In genomic region chr5:140992093-140993070, GRCm38 (mm10) we compare ENCODE assay signal across 22 mouse cellular contexts. TPM values are rescaled to one million over a fixed set of nuclear protein-coding genes. Genes with fewer than 3 reads are reported as not detected.
DNase-seq lines count a peak whose midpoint lies in the region; ATAC-seq and TF ChIP-seq lines count a peak whose summit lies in the region.
"Had no signal": no experiment of that assay in that cellular context is flagged by ENCODE, and none has a peak within 500 bp of the region (broad histone marks: within the 10 kb centered on the region; RNA-seq: fewer than 3 reads in every experiment).

No protein-coding gene starts in this region.

- peak; percentile 12 for DNase-seq in retina, postnatal 1 day
- no peak for DNase-seq in retina, embryonic 14.5 days (ENCODE audit: low spot score)
- no peak for DNase-seq in heart, adult 9 months (ENCODE audit: low spot score in 2 of 2)
- DNase-seq: adrenal gland, postnatal 10 days; cerebellum, adult 18-20 months; cerebellum, postnatal 36 days; heart, adult 2 months; kidney, adult 18-20 months; kidney, postnatal 36 days; layer of hippocampus, adult 9-11 months; lung, postnatal 36 days; thymus, postnatal 36 days had no signal

- TF ChIP-seq CTCF in small intestine, adult 2 months (IDR thresholded peaks at IDR 0.05; ENCODE audit: extremely low read depth, insufficient read length, insufficient replicate concordance, low read depth, low read length) = peak; percentile 25; the same call in 1 of the 2 replicates

- peaks cover 34% of the 10 kb centered on the region; the same call in 1 of the 2 replicates for H3K4me1 ChIP-seq in small intestine, adult 2 months (ENCODE audit: control insufficient read depth, insufficient read depth, insufficient read length, low read length)
- H3K4me1 ChIP-seq in hindbrain, embryonic 13.5 days (replicated peaks) = no peaks in the 10 kb centered on the region
- H3K4me1 ChIP-seq: forebrain, embryonic 15.5 days; hindbrain, embryonic 15.5 days; midbrain, embryonic 12.5 days; neural tube, embryonic 15.5 days had no signal

- 0 out of 2 replicates have a peak, but pooled peaks cover 2% of the 10 kb centered on the region for H3K36me3 ChIP-seq in small intestine, adult 2 months (ENCODE audit: control insufficient read depth, insufficient read depth, low read length)
- H3K36me3 ChIP-seq in hindbrain, embryonic 13.5 days = no peaks in the 10 kb centered on the region
- H3K36me3 ChIP-seq: embryonic facial prominence, embryonic 10.5 days; forebrain, embryonic 15.5 days; hindbrain, embryonic 15.5 days; limb, embryonic 12.5 days; midbrain, embryonic 12.5 days; neural tube, embryonic 15.5 days had no signal

- no peak for TF ChIP-seq POLR2A in small intestine, adult 2 months (IDR thresholded peaks at IDR 0.05; ENCODE audit: low read depth, low read length)

- peak; percentile 71 for ATAC-seq in CD4-positive, CD25-positive, alpha-beta regulatory T cell, adult 4 months
- peak; percentile 98 for ATAC-seq in granulocyte monocyte progenitor cell, adult 5-6 weeks (replicated peaks; ENCODE audit: poor library complexity, severe bottlenecking)
- no peak for ATAC-seq in hindbrain, embryonic 13.5 days (ENCODE audit: low FRiP score)
- ATAC-seq: forebrain, embryonic 15.5 days had no signal

- no peak overlapping the region for H3K27ac ChIP-seq in small intestine, adult 2 months (ENCODE audit: insufficient read depth, low read depth, low read length)
- no peak overlapping the region for H3K27ac ChIP-seq in hindbrain, embryonic 13.5 days
- H3K27ac ChIP-seq: embryonic facial prominence, embryonic 10.5 days; forebrain, embryonic 15.5 days; heart, adult 2 months; hindbrain, embryonic 15.5 days; limb, embryonic 12.5 days; midbrain, embryonic 12.5 days; neural tube, embryonic 15.5 days had no signal

- no peaks in the 10 kb centered on the region for H3K27me3 ChIP-seq in small intestine, adult 2 months (ENCODE audit: control insufficient read depth, insufficient read depth, low read length)
- no peaks in the 10 kb centered on the region for H3K27me3 ChIP-seq in hindbrain, embryonic 13.5 days
- H3K27me3 ChIP-seq: forebrain, embryonic 15.5 days; hindbrain, embryonic 15.5 days; limb, embryonic 12.5 days; midbrain, embryonic 12.5 days; neural tube, embryonic 15.5 days had no signal

- 50% methylated on average over 11 of the region's 11 CpGs for WGBS in small intestine, adult 2 months
- 80% methylated on average over 11 of the region's 11 CpGs for WGBS in hindbrain, embryonic 13.5 days

- no peak overlapping the region for H3K4me3 ChIP-seq in small intestine, adult 2 months (ENCODE audit: low read depth, low read length)
- H3K4me3 ChIP-seq in hindbrain, embryonic 13.5 days = no peak overlapping the region
- H3K4me3 ChIP-seq: embryonic facial prominence, embryonic 10.5 days; forebrain, embryonic 15.5 days; heart, adult 2 months; hindbrain, embryonic 15.5 days; limb, embryonic 12.5 days; midbrain, embryonic 12.5 days; neural tube, embryonic 15.5 days had no signal

- H3K4me2 ChIP-seq in hindbrain, embryonic 13.5 days = no peak overlapping the region
- H3K4me2 ChIP-seq: forebrain, embryonic 15.5 days; hindbrain, embryonic 15.5 days; limb, embryonic 12.5 days; midbrain, embryonic 12.5 days; neural tube, embryonic 15.5 days had no signal

- no peak overlapping the region for H3K9ac ChIP-seq in hindbrain, embryonic 13.5 days
- H3K9ac ChIP-seq: forebrain, embryonic 15.5 days; hindbrain, embryonic 15.5 days; limb, embryonic 12.5 days; midbrain, embryonic 12.5 days; neural tube, embryonic 15.5 days had no signal

- no peaks in the 10 kb centered on the region for H3K9me3 ChIP-seq in hindbrain, embryonic 13.5 days
- H3K9me3 ChIP-seq: embryonic facial prominence, embryonic 10.5 days; forebrain, embryonic 15.5 days; hindbrain, embryonic 15.5 days; limb, embryonic 12.5 days; midbrain, embryonic 12.5 days; neural tube, embryonic 15.5 days had no signal

RNA-seq across cellular contexts. Expression of gene Card11, which starts 8.0 kb away (rescaled TPM):
- polyA plus RNA-seq in CD4-positive, CD25-positive, alpha-beta regulatory T cell, adult 4 months (2017; shearing (Covaris generic)) = 10 to 100 TPM; 43.6 to 81.1 TPM
- 1.6 TPM in 1 of 2 replicates, not detected in the other for total RNA-seq in granulocyte monocyte progenitor cell, adult 5-6 weeks (2014; fragmentation: Nextera tagmentation)
- 0.22 TPM in 1 of 2 replicates, not detected in the other for total RNA-seq in granulocyte monocyte progenitor cell, adult 5-6 weeks (2017)
- polyA plus RNA-seq in small intestine, adult 2 months (2012; rRNA removed) = 9.3 and 17.1 TPM in 2 replicates
- polyA plus RNA-seq in hindbrain, embryonic 13.5 days (2015; fragmentation: Nextera tagmentation; extraction: Ambion mirVana) = 0.10 and 0.17 TPM in 2 replicates
